Mouse (Mus musculus) gastrocnemius, adult 8-10 months (tissue): ENCODE measurements around the gene Tfdp2. TPM values are rescaled to one million over a fixed set of nuclear protein-coding genes. Genes with fewer than 3 reads are reported as not detected.
"Not testable (repeated sequence)": the region's sequence is repeated elsewhere in the genome, so short reads cannot be mapped to it uniquely, and the experiment has no call there.

Source experiments
- DNase-seq, 2 experiments: peaks; one replicate each; pipeline ENCODE4 v3.0.0; 2022; ENCODE audit warnings: low spot score in 2 of 2
- total RNA-seq, 4 experiments: library from RNA; stranded (reverse); gene quantifications; 2 replicates each; pipeline ENCODE4 v1.2.4; 2022

Tfdp2 gene
- total RNA-seq, 4 experiments from 2014 or later = 46.1 to 71.6 (median 48.1) TPM

GRCm38 (mm10) chr9:96299324-96300008, 103.4 kb downstream of the Tfdp2 start:
- no peak for DNase-seq

- DNase-seq = no peak
Observed at GRCm38 (mm10) chr9:96308816-96309215, 112.7 kb downstream of the Tfdp2 start.

- DNase-seq = no peak
Observed at GRCm38 (mm10) chr9:96312074-96312473, 116.0 kb downstream of the Tfdp2 start.

- no peak for DNase-seq
Observed at GRCm38 (mm10) chr9:96319333-96319732, 123.3 kb downstream of the Tfdp2 start.

GRCm38 (mm10) chr9:96320551-96320980, 124.5 kb downstream of the Tfdp2 start:
- DNase-seq = no peak

GRCm38 (mm10) chr9:96322411-96323152, 126.5 kb downstream of the Tfdp2 start:
- no peak for DNase-seq

- DNase-seq = no peak
Observed at GRCm38 (mm10) chr9:96324502-96324901, 128.4 kb downstream of the Tfdp2 start.

- DNase-seq = no peak
Observed at GRCm38 (mm10) chr9:96326496-96326923, 130.4 kb downstream of the Tfdp2 start.

GRCm38 (mm10) chr9:96328226-96328625, 132.2 kb downstream of the Tfdp2 start:
- DNase-seq = no peak

GRCm38 (mm10) chr9:96331146-96331545, 135.1 kb downstream of the Tfdp2 start:
- DNase-seq = no peak

- no peak for DNase-seq
Observed at GRCm38 (mm10) chr9:96345750-96346149, 149.7 kb downstream of the Tfdp2 start.

- DNase-seq = no peak
Observed at GRCm38 (mm10) chr9:96348885-96349284, 152.8 kb downstream of the Tfdp2 start.

GRCm38 (mm10) chr9:96350010-96350409, 153.9 kb downstream of the Tfdp2 start:
- peak; percentile 46 to 47 for DNase-seq

- no peak for DNase-seq
Observed at GRCm38 (mm10) chr9:96350476-96350875, 154.4 kb downstream of the Tfdp2 start.

- not testable (repeated sequence) for DNase-seq
Observed at GRCm38 (mm10) chr9:96351771-96352170, 155.7 kb downstream of the Tfdp2 start.

- no peak for DNase-seq
Observed at GRCm38 (mm10) chr9:96353121-96353769, 157.2 kb downstream of the Tfdp2 start.

GRCm38 (mm10) chr9:96353799-96354198, 157.7 kb downstream of the Tfdp2 start:
- peak in 1 of 2 experiments; percentile 12 for DNase-seq

GRCm38 (mm10) chr9:96360056-96360455, 164.0 kb downstream of the Tfdp2 start:
- DNase-seq = no peak

GRCm38 (mm10) chr9:96363581-96364140, 167.6 kb downstream of the Tfdp2 start:
- peak; percentile 54 to 60 for DNase-seq

- peak; percentile 98 to 99 for DNase-seq
Observed at GRCm38 (mm10) chr9:96364141-96364838, 168.2 kb downstream of the Tfdp2 start, which contains the start of gene Atp1b3. Gene Atp1b3 (minus strand): TSS chr9:96364442.

- no peak for DNase-seq
Observed at GRCm38 (mm10) chr9:96365271-96365872, 169.3 kb downstream of the Tfdp2 start.
